Mouse (Mus musculus) midbrain, embryonic 11.5 days (tissue): ENCODE measurements at regions not wholly inside any gene's neighbourhood (a gene's known extent, or its start where the extent isn't known, plus 50 kb on each side); places are given as distances from the start of the nearest gene placed in this dataset.
"Not testable (repeated sequence)": the region's sequence is repeated elsewhere in the genome, so short reads cannot be mapped to it uniquely, and the experiment has no call there.

Experiments used
- ATAC-seq: fragments of 200-750 bp; cut with Nextera tagmentation; 2 replicates; pipeline ENCODE4 v1.8.0; 2017; ENCODE audit warnings: moderate TSS enrichment, moderate library complexity; ENCODE audit not compliant: low FRiP score
- DNase-seq: peaks from one replicate; pipeline ENCODE4 v3.0.0; 2015; ENCODE audit warnings: low spot score; ENCODE audit errors: missing footprints
- H3K27ac ChIP-seq: fragments of 300-500 bp; sonication (generic); 2 replicates; pipeline ENCODE4 v1.5.1; 2014; ENCODE audit warnings: low read depth, low read length
- H3K27me3 ChIP-seq: fragments of 300-500 bp; sonication (generic); 2 replicates; pipeline ENCODE4 v1.6.1; 2014; ENCODE audit warnings: mild to moderate bottlenecking, low read length, moderate library complexity, mixed read lengths; ENCODE audit not compliant: control insufficient read depth, insufficient read depth
- H3K36me3 ChIP-seq: fragments of 300-500 bp; sonication (generic); 2 replicates; pipeline ENCODE4 v1.6.1; 2014; ENCODE audit warnings: mild to moderate bottlenecking, low read length, moderate library complexity, mixed read lengths; ENCODE audit not compliant: control insufficient read depth, insufficient read depth
- H3K4me1 ChIP-seq: fragments of 300-500 bp; sonication (generic); 2 replicates; pipeline ENCODE4 v1.6.1; 2014; ENCODE audit warnings: low read length; ENCODE audit not compliant: control insufficient read depth, insufficient read depth
- H3K4me2 ChIP-seq: fragments of 300-500 bp; sonication (generic); 2 replicates; pipeline ENCODE4 v1.6.1; 2014; ENCODE audit warnings: mild to moderate bottlenecking, moderate library complexity
- H3K4me3 ChIP-seq: fragments of 300-500 bp; sonication (generic); 2 replicates; pipeline ENCODE4 v1.5.1; 2014; ENCODE audit warnings: low read depth, low read length
- H3K9ac ChIP-seq: fragments of 300-500 bp; sonication (generic); 2 replicates; pipeline ENCODE4 v1.6.1; 2014; ENCODE audit warnings: low read length
- H3K9me3 ChIP-seq: fragments of 300-500 bp; sonication (generic); 2 replicates; pipeline ENCODE4 v1.6.1; 2016; ENCODE audit warnings: low read length; ENCODE audit not compliant: control insufficient read depth
- WGBS: fragments of 180-500 bp; shearing (Covaris S2); extraction: QIAGEN DNeasy Blood & Tissue Kit; methylation state at CpG from one replicate; pipeline ENCODE4 v1.1.7; 2014; 5-methylcytosine and 5-hydroxymethylcytosine counted together

DNA sequence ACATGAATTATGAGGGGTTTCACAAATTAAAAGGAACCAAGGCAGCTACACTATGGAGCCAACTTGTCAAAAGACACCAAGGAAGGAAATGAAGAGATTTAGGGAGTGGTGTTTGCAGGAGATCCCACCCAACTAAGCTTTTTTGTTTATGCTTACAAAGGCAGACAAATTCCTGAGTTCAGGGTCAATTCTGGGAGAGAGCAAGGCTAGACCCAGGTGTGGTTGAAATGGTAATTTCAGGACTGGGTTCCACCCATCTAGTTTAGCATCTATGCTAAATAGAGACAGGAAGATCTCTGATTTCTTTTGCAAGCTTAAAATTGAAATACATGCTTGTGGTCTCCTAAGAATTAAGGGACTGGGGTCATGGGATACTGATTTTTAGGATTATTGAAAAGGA is 286.0 kb upstream of the Pcdh17 start:
- ATAC-seq = no peak
- no peaks in the 10 kb centered on the region for H3K9me3 ChIP-seq

DNA sequence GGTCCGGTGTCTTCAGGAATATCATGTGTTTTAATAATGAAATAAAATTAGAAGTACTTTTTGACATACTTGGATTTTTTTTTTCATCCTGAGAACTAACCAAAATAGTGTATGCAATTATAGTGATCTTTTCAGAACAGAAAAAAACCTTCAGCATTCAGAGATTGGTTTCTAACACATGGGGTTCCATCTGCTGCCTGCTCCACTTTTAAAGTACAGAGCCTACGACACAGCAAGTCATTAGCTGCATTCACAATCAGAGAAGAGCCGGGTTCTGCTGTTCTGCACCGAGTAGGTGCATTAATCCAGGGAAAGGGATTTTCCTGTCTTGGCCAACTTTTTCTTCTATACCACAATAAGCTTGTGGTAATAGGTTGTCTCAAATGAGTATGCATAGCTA is 267.9 kb upstream of the Pcdh17 start:
- Histone ChIP-seq H3K27me3 (no peaks in the 10 kb centered on the region), H3K4me3 (no peak overlapping the region), H3K9ac (no peak overlapping the region), H3K4me2 (no peak overlapping the region), H3K27ac (no peak overlapping the region), H3K9me3 (no peaks in the 10 kb centered on the region), H3K4me1 (no peaks in the 10 kb centered on the region), H3K36me3 (no peaks in the 10 kb centered on the region)
- no peak for ATAC-seq
- 91% methylated on average over 4 of the region's 4 CpGs for WGBS
- DNase-seq = no peak

More for the DNA sequence above, 286.0 kb upstream of the Pcdh17 start:
- no peaks in the 10 kb centered on the region for H3K36me3 ChIP-seq
- H3K9ac ChIP-seq = no peak overlapping the region
- no peak overlapping the region for H3K4me2 ChIP-seq
- no peaks in the 10 kb centered on the region for H3K27me3 ChIP-seq
- H3K4me3 ChIP-seq = no peak overlapping the region
- H3K4me1 ChIP-seq = no peaks in the 10 kb centered on the region
- H3K27ac ChIP-seq = no peak overlapping the region
- DNase-seq = peak; percentile 56

- Histone ChIP-seq H3K27me3 (no peaks in the 10 kb centered on the region), H3K4me1 (no peaks in the 10 kb centered on the region), H3K36me3 (no peaks in the 10 kb centered on the region), H3K9ac (no peak overlapping the region), H3K4me3 (no peak overlapping the region), H3K27ac (no peak overlapping the region), H3K4me2 (no peak overlapping the region), H3K9me3 (no peaks in the 10 kb centered on the region)
- 93% methylated on average over 1 of the region's 1 CpGs for WGBS
- no peak for ATAC-seq
- no peak for DNase-seq
These were observed 232.4 kb upstream of the Pcdh17 start for GRCm38 (mm10) chr14:84210949-84211348.

- H3K9me3 ChIP-seq = no peaks in the 10 kb centered on the region
- no peak for DNase-seq
- H3K36me3 ChIP-seq = no peaks in the 10 kb centered on the region
- no peak overlapping the region for H3K9ac ChIP-seq
- H3K4me3 ChIP-seq = no peak overlapping the region
- no peaks in the 10 kb centered on the region for H3K27me3 ChIP-seq
- WGBS = 42% methylated on average over 1 of the region's 1 CpGs
- H3K4me1 ChIP-seq = no peaks in the 10 kb centered on the region
- no peak overlapping the region for H3K27ac ChIP-seq
- ATAC-seq = no peak
- no peak overlapping the region for H3K4me2 ChIP-seq
These were observed 220.4 kb upstream of the Pcdh17 start for GRCm38 (mm10) chr14:84222996-84223395.

- H3K27ac ChIP-seq = no peak overlapping the region
- no peaks in the 10 kb centered on the region for H3K9me3 ChIP-seq
- no peaks in the 10 kb centered on the region for H3K27me3 ChIP-seq
- 77% methylated on average over 2 of the region's 2 CpGs for WGBS
- no peak for ATAC-seq
- no peaks in the 10 kb centered on the region for H3K36me3 ChIP-seq
- no peaks in the 10 kb centered on the region for H3K4me1 ChIP-seq
- no peak overlapping the region for H3K4me3 ChIP-seq
- no peak for DNase-seq
- no peak overlapping the region for H3K9ac ChIP-seq
- H3K4me2 ChIP-seq = no peak overlapping the region
These were observed 219.4 kb upstream of the Pcdh17 start for GRCm38 (mm10) chr14:84223924-84224323.

GRCm38 (mm10) chr14:84248006-84248405 is 195.4 kb upstream of the Pcdh17 start:
- not testable (repeated sequence) for H3K27ac ChIP-seq, H3K4me1 ChIP-seq, H3K9me3 ChIP-seq, H3K27me3 ChIP-seq, H3K9ac ChIP-seq, DNase-seq, ATAC-seq, H3K4me2 ChIP-seq, H3K4me3 ChIP-seq, H3K36me3 ChIP-seq
- WGBS = 80% methylated on average over 1 of the region's 1 CpGs

DNA sequence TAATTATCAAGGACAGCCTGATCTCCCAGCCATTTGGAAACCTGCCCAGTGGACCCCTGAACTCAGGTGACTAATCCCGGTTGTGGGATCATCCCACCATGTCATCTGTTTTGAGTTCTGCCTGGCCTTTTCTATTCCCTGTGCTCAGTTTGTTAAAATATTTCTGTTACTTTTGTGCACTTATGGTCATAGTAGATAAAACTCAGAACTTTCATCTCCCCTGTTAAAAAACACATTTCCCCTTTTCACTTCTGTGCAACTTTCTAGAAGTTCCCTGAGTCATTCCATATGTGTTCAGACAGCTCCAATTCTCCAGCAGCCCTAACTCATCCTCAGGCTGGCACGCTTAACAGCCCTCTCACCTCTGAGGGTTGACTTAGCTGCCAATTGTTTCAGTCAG is 190.8 kb upstream of the Pcdh17 start:
- H3K27me3 ChIP-seq = no peaks in the 10 kb centered on the region
- ATAC-seq = no peak
- WGBS = 85% methylated on average over 2 of the region's 2 CpGs
- no peak overlapping the region for H3K4me2 ChIP-seq
- H3K36me3 ChIP-seq = no peaks in the 10 kb centered on the region
- H3K9ac ChIP-seq = no peak overlapping the region
- no peak overlapping the region for H3K4me3 ChIP-seq
- no peak for DNase-seq
- H3K9me3 ChIP-seq = no peaks in the 10 kb centered on the region
- H3K4me1 ChIP-seq = no peaks in the 10 kb centered on the region
- H3K27ac ChIP-seq = no peak overlapping the region

DNA sequence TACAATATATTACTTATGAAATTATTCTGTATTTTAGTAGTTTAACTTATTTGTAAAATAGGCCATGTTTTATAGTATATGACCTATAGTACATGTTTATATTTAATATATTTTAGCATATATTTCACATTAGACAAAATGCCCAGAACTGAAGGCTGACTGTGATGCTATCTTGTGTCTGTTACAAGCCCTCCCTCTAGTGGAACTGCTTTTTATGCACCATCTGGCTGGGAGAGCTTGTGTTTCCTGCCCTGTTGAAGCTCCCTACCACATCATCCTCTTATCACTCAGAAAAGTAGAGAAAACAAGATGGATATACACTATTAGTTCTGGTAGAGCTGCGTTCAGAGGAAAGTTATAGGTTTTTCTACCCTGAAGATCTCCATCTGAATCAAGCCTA is 185.7 kb upstream of the Pcdh17 start:
- 62% methylated on average over 1 of the region's 1 CpGs for WGBS
- no peak overlapping the region for H3K9ac ChIP-seq
- no peak overlapping the region for H3K4me3 ChIP-seq
- no peak for ATAC-seq
- H3K27me3 ChIP-seq = no peaks in the 10 kb centered on the region
- H3K36me3 ChIP-seq = no peaks in the 10 kb centered on the region
- no peaks in the 10 kb centered on the region for H3K4me1 ChIP-seq
- H3K4me2 ChIP-seq = no peak overlapping the region
- no peak overlapping the region for H3K27ac ChIP-seq
- no peaks in the 10 kb centered on the region for H3K9me3 ChIP-seq
- DNase-seq = no peak

GRCm38 (mm10) chr14:84258633-84259032 is 184.7 kb upstream of the Pcdh17 start:
- H3K4me2 ChIP-seq = no peak overlapping the region
- H3K4me1 ChIP-seq = no peaks in the 10 kb centered on the region
- no peak overlapping the region for H3K9ac ChIP-seq
- H3K4me3 ChIP-seq = no peak overlapping the region
- H3K27me3 ChIP-seq = no peaks in the 10 kb centered on the region
- DNase-seq (no peak), ATAC-seq (no peak)
- 53% methylated on average over 2 of the region's 2 CpGs for WGBS
- H3K36me3 ChIP-seq = no peaks in the 10 kb centered on the region
- H3K9me3 ChIP-seq = no peaks in the 10 kb centered on the region
- H3K27ac ChIP-seq = no peak overlapping the region

- Histone ChIP-seq H3K9me3 (no peaks in the 10 kb centered on the region), H3K4me1 (no peaks in the 10 kb centered on the region), H3K36me3 (no peaks in the 10 kb centered on the region), H3K27me3 (no peaks in the 10 kb centered on the region), H3K9ac (no peak overlapping the region), H3K27ac (no peak overlapping the region), H3K4me2 (no peak overlapping the region), H3K4me3 (no peak overlapping the region)
- DNase-seq = no peak
- ATAC-seq = no peak
- 48% methylated on average over 1 of the region's 1 CpGs for WGBS
These were observed 179.4 kb upstream of the Pcdh17 start for GRCm38 (mm10) chr14:84263936-84264335.
